Mouse (Mus musculus) 3T3-L1 (cell line): ENCODE data around the gene Elovl5.

Experiments
- DNase-seq: peaks from one replicate; pipeline ENCODE4 v3.0.0-alpha.2; 2015; ENCODE audit warnings: low read depth, low spot score

Elovl5 gene

DNA sequence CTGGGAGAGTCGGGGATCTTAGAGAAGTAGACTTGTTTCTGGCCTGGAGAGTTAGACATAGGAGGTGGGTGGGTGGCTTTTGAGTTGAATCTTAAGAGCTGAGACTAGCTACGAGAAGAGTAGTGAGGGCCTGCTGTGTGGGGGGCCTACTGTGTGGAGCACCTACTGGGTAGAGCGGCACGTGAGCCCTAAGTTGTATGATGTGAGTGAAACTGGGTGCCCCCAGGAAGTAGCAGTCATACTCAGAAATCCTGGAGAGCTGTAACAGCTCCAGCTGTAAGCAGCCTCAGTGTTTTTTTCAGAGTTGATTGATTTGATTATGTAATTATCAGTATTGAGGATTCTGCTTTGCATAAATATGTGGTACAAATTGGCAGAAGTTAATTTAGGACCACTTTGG, 11.6 kb downstream of the Elovl5 start:
- no peak for DNase-seq

DNA sequence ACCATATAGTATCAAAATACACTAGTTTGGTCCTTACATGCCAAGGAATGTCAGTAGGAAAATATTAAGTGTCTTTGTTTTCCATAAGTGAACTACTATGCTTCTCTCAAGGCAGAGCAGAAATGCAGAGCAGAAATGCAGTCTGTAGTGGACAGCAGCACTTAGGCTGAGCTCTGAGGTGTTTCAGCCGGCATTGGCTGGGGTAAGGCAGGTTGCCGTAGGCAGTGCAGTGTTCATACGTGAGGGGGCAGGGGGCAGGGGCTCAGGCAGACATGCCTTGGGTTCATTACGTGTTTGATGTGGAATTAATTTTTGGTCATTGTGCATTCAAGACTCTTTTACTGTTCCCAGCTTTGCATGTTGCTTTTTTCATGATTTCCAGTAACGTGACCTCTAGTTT, 12.1 kb downstream of the Elovl5 start:
- no peak for DNase-seq

- peak; percentile 87 for DNase-seq
Measured at GRCm38 (mm10) chr9:77930036-77930859, 13.1 kb downstream of the Elovl5 start.

- DNase-seq, result no peak
Measured at GRCm38 (mm10) chr9:77930860-77931184, 13.7 kb downstream of the Elovl5 start.

DNA sequence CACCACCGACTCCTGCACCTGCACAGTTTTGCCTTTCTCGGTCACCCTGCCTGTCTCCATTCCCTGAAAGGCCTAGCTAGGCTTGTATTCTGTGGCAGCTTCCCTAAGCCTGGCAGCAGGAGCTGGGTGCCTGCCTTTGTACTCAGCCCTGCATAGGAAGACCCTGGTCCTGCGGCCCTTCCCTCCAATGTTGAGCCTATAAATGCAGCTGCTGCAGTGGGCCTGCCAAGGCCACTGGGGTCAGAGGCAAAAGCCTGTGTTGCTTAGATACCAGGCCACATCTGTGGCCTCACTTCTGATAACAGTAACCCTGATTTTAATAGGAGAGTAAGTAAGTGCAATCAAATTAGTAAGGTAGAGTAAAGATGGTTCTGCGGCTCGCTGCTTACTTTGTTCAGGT, 14.6 kb downstream of the Elovl5 start:
- no peak for DNase-seq

- DNase-seq, result no peak
Measured at GRCm38 (mm10) chr9:77935818-77936611, 18.9 kb downstream of the Elovl5 start.

DNA sequence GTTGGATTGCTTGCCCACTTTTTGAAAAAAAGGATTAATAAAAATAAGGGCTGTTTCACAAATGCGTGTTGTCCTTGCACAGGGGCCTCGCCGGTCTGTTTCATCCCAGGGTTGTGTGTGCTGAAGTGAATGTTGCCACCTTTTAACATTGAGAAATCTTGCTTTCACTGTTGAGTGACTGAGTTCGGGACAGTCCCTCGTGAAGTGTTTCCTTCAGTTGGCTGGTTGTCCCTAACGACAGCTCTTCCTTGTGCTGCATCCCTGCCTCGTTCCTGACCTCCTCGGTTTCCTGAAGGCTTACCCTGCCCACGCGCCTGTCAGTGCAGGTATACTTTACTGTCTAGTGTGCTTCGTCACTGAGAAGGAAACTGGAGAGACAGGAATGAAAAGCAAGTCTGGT, 20.7 kb downstream of the Elovl5 start:
- DNase-seq, result no peak

DNA sequence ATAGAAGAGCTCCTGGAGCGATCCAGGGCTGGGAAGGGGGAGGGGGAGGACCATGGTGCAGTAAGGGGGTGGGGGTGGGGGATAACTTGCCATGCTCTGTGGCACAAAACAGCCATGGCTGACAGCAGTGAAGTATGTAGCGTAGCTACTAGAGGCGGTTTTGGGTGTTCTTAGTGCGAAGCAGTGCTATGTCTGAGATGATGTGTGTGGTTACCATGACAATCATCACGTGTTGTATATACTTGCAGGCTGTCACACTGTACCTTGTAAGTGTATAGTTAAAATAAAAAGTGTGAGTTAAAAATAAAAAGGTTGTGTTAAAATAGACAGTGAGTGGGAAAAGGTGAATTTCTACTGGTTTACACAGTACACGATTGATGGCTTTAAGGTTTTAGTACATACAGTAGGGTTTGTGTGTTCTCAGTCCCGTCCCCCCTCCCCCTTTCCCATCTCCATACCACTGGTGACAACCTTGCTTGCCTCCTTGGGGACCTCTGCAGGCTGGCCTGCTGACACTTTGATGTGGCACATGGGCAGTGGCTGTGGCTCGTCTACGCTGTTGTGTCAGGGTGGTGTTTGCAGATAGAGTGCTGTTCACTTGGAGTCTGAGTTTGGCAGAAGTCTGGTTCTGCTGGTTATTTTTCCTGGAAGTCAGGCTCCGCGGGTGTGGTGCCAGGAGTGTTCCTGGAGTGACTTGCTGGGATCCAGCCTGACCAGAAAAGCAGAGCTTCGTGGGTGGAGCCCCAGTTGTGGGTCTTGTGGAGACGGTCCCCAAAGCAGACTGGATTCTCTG, 21.8 kb downstream of the Elovl5 start:
- DNase-seq, result no peak

GRCm38 (mm10) chr9:77939554-77939920, 22.4 kb downstream of the Elovl5 start:
- DNase-seq, result no peak

DNA sequence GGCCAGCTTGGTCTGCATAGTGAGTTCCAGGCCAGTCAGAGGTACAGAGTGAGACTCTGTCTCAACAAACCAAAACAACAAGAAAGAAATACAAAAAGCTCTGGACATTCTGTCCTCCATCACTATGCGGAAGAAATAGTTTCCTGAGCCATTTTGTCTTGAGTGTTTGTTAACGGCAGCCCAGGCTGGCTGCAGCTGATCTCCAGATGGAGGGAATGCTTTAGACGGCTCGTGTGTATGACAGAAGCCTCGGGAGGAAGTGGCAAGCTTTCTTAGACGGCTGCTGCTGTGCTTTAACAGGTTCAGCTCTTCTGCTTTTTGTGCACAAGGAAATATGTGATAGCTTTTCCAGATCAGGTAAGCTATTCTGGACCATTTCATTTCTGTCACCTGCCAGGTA, 23.9 kb downstream of the Elovl5 start:
- no peak for DNase-seq

- DNase-seq, result no peak
Measured at GRCm38 (mm10) chr9:77941836-77942235, 24.7 kb downstream of the Elovl5 start.

GRCm38 (mm10) chr9:77942411-77942810, 25.2 kb downstream of the Elovl5 start:
- no peak for DNase-seq

DNA sequence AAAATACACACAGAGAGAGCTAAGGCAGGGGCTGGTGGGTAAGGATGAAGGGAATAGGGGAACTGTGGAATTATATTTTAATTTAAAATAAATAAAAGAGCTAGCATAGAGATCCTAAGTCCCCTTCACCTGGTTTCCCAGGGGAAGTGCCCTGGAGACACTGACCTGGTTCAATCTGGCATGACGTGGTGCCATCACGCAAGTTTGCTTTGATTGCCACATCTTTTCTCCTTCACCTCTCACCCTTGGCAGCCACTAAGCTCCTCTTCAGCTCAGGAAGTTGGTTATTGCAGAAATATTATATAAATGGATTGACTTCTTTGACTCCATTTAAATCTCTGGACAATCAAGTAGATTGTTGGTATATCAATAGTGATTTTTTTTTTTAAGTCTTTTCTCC, 26.2 kb downstream of the Elovl5 start:
- DNase-seq, result no peak

DNA sequence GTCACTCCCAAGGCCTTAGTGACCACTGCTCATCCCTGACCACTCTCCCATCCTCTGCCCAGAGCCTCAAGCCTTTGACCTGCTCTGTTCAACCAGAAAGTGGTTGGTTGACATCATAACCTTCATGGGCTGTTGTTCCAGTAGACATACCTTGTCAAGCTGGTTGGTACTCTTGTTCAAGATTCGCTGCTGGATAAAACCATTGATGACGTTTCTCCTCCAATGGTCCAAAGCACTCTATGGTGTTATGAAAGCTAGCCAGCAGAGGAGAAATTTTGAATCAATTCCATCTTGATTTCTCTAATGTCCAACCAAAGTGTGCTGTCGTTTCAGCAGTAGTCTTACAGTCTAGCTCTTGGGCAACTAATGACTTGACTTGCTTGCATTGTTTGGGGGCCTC, 27.0 kb downstream of the Elovl5 start:
- no peak for DNase-seq

- peak; percentile 39 for DNase-seq
Measured at GRCm38 (mm10) chr9:77945792-77946666, 28.9 kb downstream of the Elovl5 start.

- no peak for DNase-seq
Measured at GRCm38 (mm10) chr9:77948214-77948613, 31.1 kb downstream of the Elovl5 start.

GRCm38 (mm10) chr9:77949753-77950268, 32.6 kb downstream of the Elovl5 start:
- no peak for DNase-seq

DNA sequence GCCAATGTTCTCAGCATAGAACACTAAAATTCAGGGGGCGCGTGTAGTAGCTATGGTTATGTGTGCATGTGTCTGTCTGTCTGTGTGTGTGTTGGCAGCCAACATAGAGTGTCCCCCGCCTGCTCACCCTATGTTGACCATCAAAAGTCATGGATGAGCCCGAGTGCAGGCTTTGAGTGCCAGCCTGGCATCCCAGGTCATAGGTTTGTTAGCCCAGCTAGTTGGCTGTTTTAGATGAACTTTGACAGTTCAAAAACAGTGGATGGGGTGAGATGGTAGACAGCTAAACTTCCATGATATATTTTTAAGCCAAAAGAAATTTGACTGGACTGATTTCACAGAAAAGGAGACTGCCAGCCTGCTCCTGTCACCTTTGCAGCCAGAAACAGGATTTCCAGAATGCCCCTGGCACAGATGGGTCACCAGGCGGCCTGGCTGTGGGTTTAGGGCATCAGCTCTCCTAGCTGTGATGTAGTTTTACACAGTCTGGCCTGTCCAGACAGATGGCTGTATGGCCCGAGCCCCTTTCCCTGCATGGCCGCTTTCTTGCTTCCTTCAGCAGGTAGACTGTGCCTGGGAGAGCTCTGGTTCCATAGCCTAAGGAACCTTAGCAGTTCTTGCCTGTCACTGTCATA, 33.8 kb downstream of the Elovl5 start:
- no peak for DNase-seq

DNA sequence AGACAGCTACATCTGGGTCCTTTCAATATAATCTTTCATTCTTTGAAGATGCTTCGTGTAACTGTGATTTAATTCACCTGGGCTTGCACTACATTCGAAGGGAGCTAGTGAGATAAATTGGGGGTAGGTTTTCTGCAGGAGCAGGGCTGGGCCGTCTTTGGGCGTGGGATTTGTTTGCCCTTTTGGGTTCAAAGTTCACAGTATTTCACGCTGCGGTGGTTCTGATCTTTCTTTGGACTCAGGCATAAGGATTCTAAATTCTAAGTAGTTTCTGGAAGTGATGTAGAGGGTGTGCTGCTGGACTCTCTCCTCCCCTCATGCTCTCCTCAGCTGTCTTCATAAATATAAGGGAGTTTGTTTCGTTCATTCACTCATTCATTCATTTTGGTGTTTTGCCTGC, 34.8 kb downstream of the Elovl5 start:
- no peak for DNase-seq

DNA sequence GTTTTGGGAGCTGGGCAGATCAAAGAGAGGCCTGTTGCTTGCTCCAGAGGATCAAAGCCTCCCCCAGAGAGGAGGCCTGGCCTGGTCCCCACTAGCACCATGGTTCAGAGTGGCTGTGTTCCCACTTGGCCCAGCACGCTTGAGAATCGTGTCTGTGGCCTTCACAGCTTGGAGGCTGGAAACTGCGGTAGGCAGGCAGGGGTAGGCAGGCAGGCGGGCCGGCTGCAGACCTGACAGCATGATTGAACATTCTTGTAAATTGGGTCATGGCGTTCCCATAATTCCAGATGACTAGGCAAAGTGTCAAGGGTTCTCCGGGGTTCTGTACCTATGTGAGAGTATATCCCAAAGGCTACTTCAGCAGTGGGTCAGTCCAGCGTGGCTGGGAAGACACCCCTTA, 35.9 kb downstream of the Elovl5 start:
- DNase-seq, result no peak

GRCm38 (mm10) chr9:77954496-77954895, 37.3 kb downstream of the Elovl5 start:
- no peak for DNase-seq
